Mouse (Mus musculus) thymus, postnatal 4 days (tissue): Measurements from ENCODE around the gene Ebpl.

Experiments
- DNase-seq: peaks from one replicate; pipeline ENCODE4 v3.0.0; 2021

Gene Ebpl

DNA sequence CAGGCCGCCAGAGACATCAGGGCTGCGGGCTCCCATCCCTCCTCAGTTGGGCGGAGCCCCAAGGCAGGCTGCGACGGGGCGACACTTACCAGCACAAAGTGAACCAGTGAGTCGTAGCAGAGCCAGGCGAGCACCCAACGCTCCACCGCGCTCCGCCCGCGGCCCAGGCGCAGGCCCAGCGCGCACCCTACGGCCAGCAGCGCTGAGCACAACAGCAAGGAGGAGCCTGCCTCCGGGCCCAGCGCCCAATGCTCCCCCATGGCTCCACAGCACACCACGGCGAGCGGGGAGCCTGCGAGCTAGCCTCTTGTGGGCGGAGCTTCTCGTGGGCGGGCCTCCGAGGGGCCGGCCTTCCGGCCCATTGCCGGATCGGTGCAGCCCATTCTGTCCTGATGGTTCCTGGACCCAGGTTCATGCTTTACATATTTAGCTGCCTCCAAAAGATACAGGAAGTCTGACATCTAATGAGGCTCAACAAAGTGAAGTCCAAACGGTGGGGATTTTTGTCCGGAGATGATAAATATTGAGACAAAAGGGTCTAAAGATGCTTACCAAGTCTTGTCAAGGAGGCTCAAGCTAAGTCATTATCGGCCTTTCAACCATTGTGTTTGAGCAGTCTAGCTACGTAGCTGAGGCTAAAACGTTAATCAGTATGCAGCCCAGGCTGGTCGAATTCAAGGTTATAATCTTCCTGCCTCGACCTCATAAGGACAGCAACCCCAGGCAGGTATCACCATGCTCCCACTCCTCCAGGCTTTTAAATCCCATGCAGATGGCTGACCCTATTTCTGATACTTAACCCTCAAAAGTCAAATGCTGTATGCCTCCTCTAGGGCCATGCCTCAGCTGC is at the start of gene Ebpl:
TSS of gene Ebpl (minus strand) at position 309 of the 850 bp plus-strand sequence.
- peak; percentile 93 for DNase-seq

GRCm38 (mm10) chr14:61410020-61410419 is 49.8 kb upstream of the Ebpl start:
- no peak for DNase-seq

GRCm38 (mm10) chr14:61407055-61407454 is 46.8 kb upstream of the Ebpl start:
- no peak for DNase-seq

DNA sequence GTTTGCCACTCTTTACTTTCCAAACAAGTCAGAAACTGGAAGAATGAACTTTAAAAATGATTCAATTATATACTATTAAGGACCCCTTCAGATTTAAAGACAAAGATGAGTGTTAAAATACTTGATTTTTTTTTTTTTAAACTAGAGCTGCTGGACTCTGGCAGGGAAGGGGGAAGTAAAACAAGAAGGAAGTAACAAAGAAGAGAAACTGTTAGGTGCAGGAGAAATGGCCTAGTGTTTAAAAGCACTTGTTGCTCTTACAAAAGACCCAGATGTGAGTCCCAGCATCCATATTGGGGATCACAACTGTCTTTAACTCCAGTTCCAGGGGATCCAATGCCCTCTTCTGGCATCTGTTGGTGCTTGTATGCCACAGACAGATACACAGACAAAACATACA is 45.5 kb upstream of the Ebpl start:
- DNase-seq: no peak

DNA sequence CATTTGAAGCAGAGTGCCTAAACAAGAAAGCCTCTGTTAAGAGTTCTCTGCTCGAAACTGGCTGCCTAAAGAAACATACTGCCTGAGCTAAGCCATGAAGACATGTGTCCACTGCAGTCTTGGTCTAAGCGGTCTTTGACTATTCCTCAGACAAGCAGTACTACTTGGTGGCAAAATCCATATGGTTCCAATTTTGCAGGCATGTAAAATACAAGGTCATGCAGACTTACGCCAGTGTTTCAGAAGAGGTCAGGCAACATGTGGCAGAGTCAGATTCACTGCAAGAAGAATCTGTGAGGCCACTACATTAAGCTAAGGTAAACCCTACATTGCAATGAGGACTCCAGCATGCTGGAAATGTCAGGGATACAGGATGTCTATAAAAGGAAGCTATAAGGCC is 44.7 kb upstream of the Ebpl start:
- DNase-seq: no peak

- no peak for DNase-seq
Measured at GRCm38 (mm10) chr14:61394745-61395144, 34.5 kb upstream of the Ebpl start.

DNA sequence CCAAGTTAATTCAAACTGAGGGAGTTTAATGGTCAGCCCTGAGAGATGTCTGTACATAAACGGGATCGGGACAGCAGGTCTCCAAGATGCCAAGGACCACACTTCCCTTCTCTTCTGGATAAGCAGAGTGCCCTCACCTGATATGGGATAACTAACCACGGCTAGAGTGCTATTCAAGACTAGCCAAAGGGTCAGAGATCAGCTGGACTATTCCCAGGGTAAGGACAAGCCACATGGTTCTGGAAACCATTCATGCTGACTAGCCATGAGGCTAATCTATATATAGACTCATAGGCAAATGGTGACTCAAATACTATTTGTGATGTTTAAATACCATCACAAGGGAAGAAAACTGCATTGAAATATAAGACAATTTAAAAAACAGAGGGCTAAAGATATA is 30.3 kb upstream of the Ebpl start:
- DNase-seq: no peak

DNA sequence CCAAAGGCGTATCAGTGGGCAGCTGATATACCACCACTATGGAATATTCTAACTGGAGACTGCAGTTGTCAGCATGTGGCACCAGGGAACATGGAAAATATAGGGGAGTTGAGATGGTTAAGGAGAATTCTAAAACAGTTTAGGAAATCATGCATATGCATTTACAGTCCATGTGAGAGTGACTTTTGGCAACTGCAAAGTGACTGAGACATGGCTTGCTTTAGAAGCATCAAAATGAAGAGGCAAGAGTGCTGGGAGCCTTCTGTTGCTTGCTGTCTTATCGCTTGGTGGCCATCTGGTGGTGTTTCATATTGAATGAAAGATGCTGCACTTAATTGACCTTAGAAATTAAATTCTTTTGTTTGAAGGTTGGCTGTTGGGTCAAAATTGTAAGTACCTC is 7.1 kb upstream of the Ebpl start:
- no peak for DNase-seq

- DNase-seq: no peak
Measured at GRCm38 (mm10) chr14:61364656-61365055, 4.4 kb upstream of the Ebpl start.

DNA sequence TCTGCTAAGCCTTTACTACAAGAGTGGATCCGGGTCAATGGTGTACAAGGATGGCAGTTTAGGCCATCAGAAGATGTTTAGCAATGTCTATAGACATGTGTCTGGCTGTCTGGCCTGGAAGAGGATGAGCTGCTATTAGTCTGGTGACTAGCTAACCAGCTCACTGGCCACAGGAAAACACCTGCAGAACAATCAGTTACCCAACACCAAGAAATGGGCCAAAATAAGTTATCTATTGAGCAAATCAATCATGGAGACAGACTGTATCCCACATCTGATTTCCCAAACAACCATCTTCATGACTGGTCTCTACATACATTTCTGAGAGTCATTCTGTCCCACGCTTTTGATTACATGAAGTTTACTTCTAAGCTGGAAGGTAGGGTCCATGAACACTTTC is 3.5 kb upstream of the Ebpl start:
- no peak for DNase-seq

DNA sequence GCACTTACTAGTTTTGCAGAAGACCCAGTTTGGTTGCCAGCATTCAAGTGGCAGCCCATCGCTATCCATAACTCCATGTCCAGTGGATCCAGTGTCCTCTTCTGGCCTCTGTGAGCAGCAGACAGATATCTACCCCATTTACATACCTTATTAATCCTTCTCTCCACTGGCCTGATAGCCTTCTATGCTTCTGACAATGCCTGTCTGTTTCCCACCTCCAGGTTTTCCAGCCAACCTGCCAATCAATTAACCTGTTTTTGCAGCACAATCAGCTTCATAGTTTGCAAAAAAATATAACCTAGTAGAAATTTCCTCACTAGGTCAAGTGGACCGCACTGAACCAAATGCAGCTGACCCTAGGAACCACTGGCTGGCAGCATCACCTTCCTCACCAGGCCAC is 2.0 kb upstream of the Ebpl start:
- no peak for DNase-seq

GRCm38 (mm10) chr14:61360981-61361511 is 807 bp upstream of the Ebpl start:
- DNase-seq: no peak

- DNase-seq: no peak
Measured at GRCm38 (mm10) chr14:61354251-61355235, 5.7 kb downstream of the Ebpl start.

GRCm38 (mm10) chr14:61350808-61351207 is 9.4 kb downstream of the Ebpl start:
- no peak for DNase-seq

GRCm38 (mm10) chr14:61349876-61350275 is 10.4 kb downstream of the Ebpl start:
- DNase-seq: no peak

GRCm38 (mm10) chr14:61346827-61347698 is 13.2 kb downstream of the Ebpl start:
- DNase-seq: no peak

- DNase-seq: no peak
Measured at GRCm38 (mm10) chr14:61344590-61344989, 15.6 kb downstream of the Ebpl start.

DNA sequence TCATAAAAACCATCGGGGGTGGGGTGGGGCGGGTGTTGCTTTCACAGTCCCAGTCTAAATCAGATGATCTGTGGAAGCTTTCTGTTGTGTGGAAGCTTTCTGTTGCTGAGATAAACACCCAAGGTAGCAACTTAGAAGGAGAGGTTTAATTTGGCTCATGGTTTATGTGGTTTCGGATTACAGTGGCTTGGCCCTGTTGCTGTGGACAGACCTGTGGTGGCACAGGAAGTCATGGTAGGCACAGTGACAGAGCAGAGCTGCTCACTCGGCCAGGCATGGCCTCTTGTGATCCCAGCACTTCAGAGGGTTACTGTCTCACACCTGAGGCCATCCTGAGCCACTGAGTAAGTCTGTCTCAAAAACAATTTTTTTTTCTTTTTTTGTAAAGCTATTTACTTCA is 20.9 kb downstream of the Ebpl start:
- no peak for DNase-seq

DNA sequence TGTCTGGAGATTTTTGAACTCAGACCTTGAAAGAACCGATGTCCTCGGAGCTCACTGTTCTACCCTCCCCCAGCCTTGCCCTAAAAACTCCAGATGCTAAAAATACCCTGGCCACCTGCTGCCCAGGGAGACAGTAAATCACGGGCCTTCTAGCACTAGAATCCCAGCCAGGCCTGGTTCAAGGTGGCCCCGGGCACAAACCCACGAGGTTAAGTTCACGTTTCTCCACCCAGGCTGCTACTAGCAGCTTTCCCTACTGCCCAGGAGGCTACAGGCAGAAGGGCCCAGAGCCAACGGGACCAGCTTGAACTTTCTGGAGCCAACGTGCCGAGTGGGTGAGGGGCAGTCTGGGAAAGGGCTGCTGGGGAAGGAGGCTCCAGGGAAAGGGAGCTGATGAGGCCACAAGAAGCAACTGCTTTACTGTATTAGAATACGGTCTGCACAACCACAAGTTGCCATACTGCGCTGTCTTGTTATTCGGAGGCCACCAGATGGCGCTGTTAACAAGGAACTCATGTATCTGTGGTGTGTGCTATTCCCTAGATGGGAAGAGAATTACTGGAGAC is 29.2 kb downstream of the Ebpl start:
- DNase-seq: peak; percentile 90

DNA sequence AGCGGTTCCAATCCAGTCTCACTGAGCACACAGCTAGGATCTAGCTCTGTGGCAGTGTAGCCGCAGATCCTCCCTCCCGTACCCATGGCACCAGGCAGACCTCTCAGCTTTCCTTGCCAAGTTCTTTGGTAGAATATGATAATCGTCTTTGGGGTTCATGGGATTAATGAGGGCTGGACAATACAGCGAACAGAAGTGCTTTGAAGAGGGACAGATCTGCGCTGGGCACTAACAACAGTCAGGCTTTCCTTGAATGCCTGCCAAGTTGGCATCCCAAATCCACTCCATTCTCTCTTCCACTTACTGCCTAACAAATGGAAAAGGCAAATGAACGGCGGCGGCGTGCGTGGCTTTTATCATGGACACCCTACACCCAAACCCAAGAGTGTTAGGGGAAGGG is 29.6 kb downstream of the Ebpl start:
- no peak for DNase-seq

DNA sequence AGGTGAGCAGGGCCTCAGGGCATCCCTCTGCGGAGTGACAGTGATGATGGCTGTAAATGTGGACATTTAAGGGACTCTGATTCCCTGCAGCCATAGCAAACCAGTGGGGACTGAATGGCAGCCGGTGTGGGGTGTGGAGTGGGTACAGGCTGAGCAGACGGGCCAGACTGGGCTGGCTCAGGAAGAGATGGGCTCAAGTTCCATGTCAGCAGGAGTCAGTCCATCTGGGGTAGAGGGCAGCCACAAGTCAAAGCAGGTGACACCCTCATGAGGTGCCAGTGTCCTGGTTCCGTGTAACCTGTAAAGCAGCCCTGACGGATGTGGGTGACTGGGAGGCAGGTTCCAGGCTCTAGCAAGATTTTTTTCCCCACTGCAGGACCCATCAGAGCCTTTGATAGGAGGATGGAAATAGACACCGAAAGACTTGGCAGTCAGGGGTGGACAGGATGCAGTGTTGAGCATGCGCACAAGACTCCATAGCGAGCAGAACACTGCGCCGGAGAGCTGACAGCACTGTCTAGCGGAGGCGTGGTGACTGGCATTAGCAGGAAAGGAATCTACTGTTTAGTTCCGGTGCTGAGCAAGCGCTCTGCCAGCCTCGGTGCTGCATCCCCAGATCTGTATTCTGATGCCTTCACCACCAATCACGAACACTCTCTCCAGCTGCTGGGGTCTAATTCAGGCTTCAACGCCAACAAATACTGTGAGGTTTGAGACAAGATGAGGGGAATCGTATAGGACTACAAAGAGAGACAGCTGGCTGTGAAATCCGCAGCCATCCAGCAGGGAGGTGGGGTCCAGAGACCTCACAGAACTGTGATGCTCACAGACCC is 32.4 kb downstream of the Ebpl start:
- DNase-seq: peak; percentile 78
